In genomic region chr10:53326367-53326766, GRCm38 (mm10) we compare ENCODE assay signal across 17 mouse cellular contexts. TPM values are rescaled to one million over a fixed set of nuclear protein-coding genes. Genes with fewer than 3 reads are reported as not detected.
"Had no signal": no experiment of that assay in that cellular context is flagged by ENCODE, and none has a peak within 500 bp of the region (broad histone marks: within the 10 kb centered on the region; RNA-seq: fewer than 3 reads in every experiment).

No protein-coding gene starts in this region.

- H3K27me3 ChIP-seq: liver, embryonic 13.5 days; lung, embryonic 15.5 days; megakaryocyte, embryonic 14.5 days; midbrain, embryonic 12.5 days; neural tube, embryonic 13.5 days had no signal

- H3K36me3 ChIP-seq: liver, embryonic 13.5 days; lung, embryonic 15.5 days; midbrain, embryonic 12.5 days; neural tube, embryonic 13.5 days had no signal

- H3K9ac ChIP-seq: liver, embryonic 13.5 days; liver, postnatal 0 days; lung, embryonic 15.5 days; midbrain, embryonic 12.5 days; neural tube, embryonic 13.5 days had no signal

- H3K9me3 ChIP-seq: liver, embryonic 13.5 days; lung, embryonic 15.5 days; megakaryocyte, embryonic 14.5 days; midbrain, embryonic 12.5 days; neural tube, embryonic 13.5 days had no signal

- H3K27ac ChIP-seq: left cerebral cortex, adult 2 months; liver, embryonic 13.5 days; lung, embryonic 15.5 days; macrophage; midbrain, embryonic 12.5 days; neural tube, embryonic 13.5 days had no signal

- DNase-seq: kidney, postnatal 25 days; liver; liver, embryonic 13.5 days; liver, postnatal 0 days; lung, postnatal 14 days; retina, postnatal 1 day; right cerebral cortex, postnatal 4 days; spleen, adult 18-20 months; thymus, adult 18-20 months; thymus, postnatal 14 days had no signal

- ATAC-seq: liver, postnatal 0 days; midbrain, embryonic 16.5 days had no signal

- H3K4me2 ChIP-seq: liver, embryonic 13.5 days; lung, embryonic 15.5 days; midbrain, embryonic 12.5 days; neural tube, embryonic 13.5 days had no signal

- H3K4me1 ChIP-seq: midbrain, embryonic 12.5 days; neural tube, embryonic 13.5 days had no signal

- H3K4me3 ChIP-seq: left cerebral cortex, adult 2 months; liver, embryonic 13.5 days; lung, embryonic 15.5 days; megakaryocyte, embryonic 14.5 days; midbrain, embryonic 12.5 days; neural tube, embryonic 13.5 days had no signal

RNA-seq across cellular contexts. Expression of gene Pln, which starts 11.1 kb away (rescaled TPM):
- polyA plus RNA-seq: macrophage had no signal
